Mouse (Mus musculus): ENCODE data around the gene Gm4724. TPM values are rescaled to one million over a fixed set of nuclear protein-coding genes. Genes with fewer than 3 reads are reported as not detected.

Gene Gm4724
- polyA plus RNA-seq (2015; fragmentation: Nextera tagmentation; extraction: Ambion mirVana) = 25.7 and 38.9 TPM in 2 replicates

GRCm38 (mm10) chr2:175435707-175436106, at the start of gene Gm4724:
Gene Gm4724, minus strand, starts transcription at chr2:175435807.

GRCm38 (mm10) chr2:175469685-175470084, 34.1 kb upstream of the Gm4724 start, which contains the start of gene Zfp965:
Gene Zfp965, plus strand, starts transcription at chr2:175469985.

Other genes starting within 250 kb of the Gm4724 start
- 9.4 and 9.5 TPM in 2 replicates for gene Gm14391, start 228.9 kb downstream of the Gm4724 start, polyA plus RNA-seq (2015; fragmentation: Nextera tagmentation; extraction: Ambion mirVana)
- gene Gm14440, start 160.7 kb downstream of the Gm4724 start, polyA plus RNA-seq (2015; fragmentation: Nextera tagmentation; extraction: Ambion mirVana) = not detected in 2 replicates
- gene Gm4631, start 97.6 kb downstream of the Gm4724 start, polyA plus RNA-seq (2015; fragmentation: Nextera tagmentation; extraction: Ambion mirVana) = 10.3 and 11.6 TPM in 2 replicates
- gene Zfp968, start 63.4 kb downstream of the Gm4724 start, polyA plus RNA-seq (2015; fragmentation: Nextera tagmentation; extraction: Ambion mirVana) = 6.5 and 7.8 TPM in 2 replicates
- gene Zfp965, start 34.2 kb upstream of the Gm4724 start, polyA plus RNA-seq (2015; fragmentation: Nextera tagmentation; extraction: Ambion mirVana) = 9.8 and 10.0 TPM in 2 replicates
- gene Gm11007, start 208.2 kb upstream of the Gm4724 start, polyA plus RNA-seq (2015; fragmentation: Nextera tagmentation; extraction: Ambion mirVana) = 3.1 TPM in 1 of 2 replicates, not detected in the other

Measured in neural tube, postnatal 0 days (tissue).